Mouse (Mus musculus) CH12.LX (cell line): ENCODE measurements around the gene Mok. TPM values are rescaled to one million over a fixed set of nuclear protein-coding genes. Genes with fewer than 3 reads are reported as not detected.

Experiments
- DNase-seq: peaks from one replicate; pipeline ENCODE4 v3.0.0-alpha.2; 2013; ENCODE audit errors: extremely low read depth
- H3K27ac ChIP-seq: 2 replicates; pipeline ENCODE4 v1.5.1; 2012; ENCODE audit warnings: low read depth, mild to moderate bottlenecking, control low read depth, moderate library complexity; ENCODE audit not compliant: insufficient read depth
- H3K27me3 ChIP-seq: replicated peaks from 2 replicates; pipeline ENCODE3; 2012; ENCODE audit warnings: inconsistent platforms
- H3K36me3 ChIP-seq, 2 experiments: replicated peaks in 1 of 2; 2 replicates each; pipeline versions ENCODE3 to v1.6.1; 2012; ENCODE audit warnings: inconsistent platforms in 1 of 2, low read length in 1 of 2, mild to moderate bottlenecking in 1 of 2, mixed read lengths in 1 of 2, moderate library complexity in 1 of 2; ENCODE audit not compliant: control insufficient read depth in 1 of 2, insufficient read depth in 1 of 2
- H3K4me1 ChIP-seq, 2 experiments: 2 replicates each; pipeline ENCODE4 v1.6.1; 2012; ENCODE audit warnings: inconsistent platforms in 1 of 2, moderate library complexity in 1 of 2; ENCODE audit not compliant: insufficient read depth in 2 of 2, control insufficient read depth in 1 of 2
- H3K4me2 ChIP-seq: 2 replicates; pipeline ENCODE4 v1.6.1; 2012; ENCODE audit warnings: low read depth, mild to moderate bottlenecking, control low read depth; ENCODE audit not compliant: poor library complexity, insufficient read depth, severe bottlenecking
- H3K4me3 ChIP-seq, 3 experiments: fragments of 150-350 bp in 1 of 3; sonication (generic) in 1 of 3; replicated peaks in 1 of 3; 2 replicates each; pipeline versions ENCODE3 to v1.5.1; 2011 to 2012; ENCODE audit warnings: low read depth in 2 of 3, low read length in 2 of 3, mild to moderate bottlenecking in 2 of 3, moderate library complexity in 2 of 3, control low read depth in 1 of 3, improper control_type of control experiment in 1 of 3, inconsistent platforms in 1 of 3, mixed read lengths in 1 of 3; ENCODE audit not compliant: poor library complexity in 1 of 3
- H3K79me2 ChIP-seq: replicated peaks from 2 replicates; pipeline ENCODE4 v1.6.1; 2012; ENCODE audit warnings: mild to moderate bottlenecking, moderate library complexity; ENCODE audit not compliant: control insufficient read depth, poor library complexity, insufficient read depth, severe bottlenecking; ENCODE audit errors: extremely low read depth
- H3K9ac ChIP-seq: 2 replicates; pipeline ENCODE4 v1.6.1; 2012; ENCODE audit warnings: low read depth, mild to moderate bottlenecking, control low read depth, moderate library complexity; ENCODE audit not compliant: insufficient read depth
- H3K9me3 ChIP-seq: replicated peaks from 2 replicates; pipeline ENCODE3; 2012; ENCODE audit warnings: low read length, inconsistent platforms, mixed read lengths
- CTCF ChIP-seq, 2 experiments: IDR thresholded peaks in 1 of 2; conservative IDR thresholded peaks in 1 of 2; 2 replicates each; pipeline ENCODE4 v1.5.1; 2011 to 2012; ENCODE audit warnings: low read depth in 2 of 2, low read length in 2 of 2, improper control_type of control experiment in 1 of 2, inconsistent platforms in 1 of 2, mild to moderate bottlenecking in 1 of 2, moderate library complexity in 1 of 2
- E2F4 ChIP-seq: IDR thresholded peaks from 2 replicates; pipeline ENCODE4 v1.6.1; 2011; ENCODE audit warnings: low read depth, low read length, improper control_type of control experiment; ENCODE audit not compliant: insufficient replicate concordance
- ELF1 ChIP-seq: IDR thresholded peaks from 2 replicates; pipeline ENCODE4 v1.6.1; 2014; ENCODE audit warnings: low read depth, mild to moderate bottlenecking, inconsistent platforms, low read length, improper control_type of control experiment
- ETS1 ChIP-seq: conservative IDR thresholded peaks from 2 replicates; pipeline ENCODE4 v1.6.1; 2012; ENCODE audit warnings: low read depth, mild to moderate bottlenecking, inconsistent platforms, low read length, improper control_type of control experiment, moderate library complexity
- HCFC1 ChIP-seq: IDR thresholded peaks from 2 replicates; pipeline ENCODE4 v1.6.1; 2012; ENCODE audit warnings: low read depth, mild to moderate bottlenecking, inconsistent platforms, low read length, improper control_type of control experiment
- IRF4 ChIP-seq: IDR thresholded peaks from 2 replicates; pipeline ENCODE4 v1.6.1; 2014; ENCODE audit warnings: low read depth, mild to moderate bottlenecking, inconsistent platforms, low read length, improper control_type of control experiment
- JUN ChIP-seq: IDR thresholded peaks from 2 replicates; pipeline ENCODE4 v1.6.1; 2011; ENCODE audit warnings: low read depth, mild to moderate bottlenecking, low read length, improper control_type of control experiment, moderate library complexity; ENCODE audit not compliant: insufficient read depth
- JUND ChIP-seq: conservative IDR thresholded peaks from 2 replicates; pipeline ENCODE4 v1.6.1; 2011; ENCODE audit warnings: low read depth, low read length, improper control_type of control experiment
- KAT2A ChIP-seq: IDR thresholded peaks from 2 replicates; pipeline ENCODE4 v1.6.1; 2012; ENCODE audit warnings: low read length, improper control_type of control experiment, inconsistent platforms; ENCODE audit not compliant: insufficient replicate concordance
- MAFK ChIP-seq: IDR thresholded peaks from 2 replicates; pipeline ENCODE4 v1.6.1; 2011; ENCODE audit warnings: low read length, improper control_type of control experiment; ENCODE audit not compliant: insufficient replicate concordance
- MXI1 ChIP-seq: IDR thresholded peaks from 2 replicates; pipeline ENCODE4 v1.6.1; 2011; ENCODE audit warnings: mild to moderate bottlenecking, low read depth, low read length, improper control_type of control experiment
- MYC ChIP-seq: IDR thresholded peaks from 2 replicates; pipeline ENCODE4 v1.6.1; 2011; ENCODE audit warnings: low read depth, mild to moderate bottlenecking, improper control_type of control experiment, low read length
- NRF1 ChIP-seq: IDR thresholded peaks from 2 replicates; pipeline ENCODE4 v1.6.1; 2014; ENCODE audit warnings: low read depth, mild to moderate bottlenecking, inconsistent platforms, low read length, improper control_type of control experiment, moderate library complexity
- RCOR1 ChIP-seq: conservative IDR thresholded peaks from 2 replicates; pipeline ENCODE4 v1.6.1; 2012; ENCODE audit warnings: low read depth, mild to moderate bottlenecking, inconsistent platforms, low read length, improper control_type of control experiment
- SIN3A ChIP-seq: IDR thresholded peaks from 2 replicates; pipeline ENCODE4 v1.6.1; 2012; ENCODE audit warnings: low read length, improper control_type of control experiment, inconsistent platforms
- UBTF ChIP-seq: IDR thresholded peaks from 2 replicates; pipeline ENCODE4 v1.6.1; 2012; ENCODE audit warnings: low read depth, mild to moderate bottlenecking, inconsistent platforms, low read length, improper control_type of control experiment, moderate library complexity
- USF1 ChIP-seq: IDR thresholded peaks from 2 replicates; pipeline ENCODE4 v1.6.1; 2014; ENCODE audit warnings: low read depth, mild to moderate bottlenecking, inconsistent platforms, low read length, improper control_type of control experiment
- ZC3H11A ChIP-seq: IDR thresholded peaks from 2 replicates; pipeline ENCODE4 v1.6.1; 2012; ENCODE audit warnings: low read depth, mild to moderate bottlenecking, inconsistent platforms, low read length, improper control_type of control experiment
- ZKSCAN1 ChIP-seq: IDR thresholded peaks from 2 replicates; pipeline ENCODE4 v1.6.1; 2012; ENCODE audit warnings: low read depth, inconsistent platforms, low read length, improper control_type of control experiment, borderline replicate concordance
- ZNF384 ChIP-seq: IDR thresholded peaks from 2 replicates; pipeline ENCODE4 v1.6.1; 2012; ENCODE audit warnings: low read depth, low read length, improper control_type of control experiment, inconsistent platforms
- dilution Hi-C: fragments of 300-500 bp; cut with MboI; formaldehyde crosslinking; loops from 2 replicates; pipeline ENCODE4 v1.14.3; 2020; ENCODE audit warnings: low sequenced_read_pairs; ENCODE audit not compliant: extremely low pct_unique_long_range_greater_than_20kb, extremely low pct_ligation_motif_present
- in situ Hi-C: fragments of 300-500 bp; cut with MboI; formaldehyde crosslinking; loops from 3 replicates; pipeline ENCODE4 v1.14.3; 2019; ENCODE audit warnings: low sequenced_read_pairs, low pct_ligation_motif_present, low pct_unique_long_range_greater_than_20kb, mixed read lengths
- polyA plus RNA-seq: library from polyadenylated mRNA; unstranded; fragments of >175 nt; gene quantifications from 2 replicates; pipeline ENCODE4 v1.2.1, GENCODE M21; 2012; ENCODE audit warnings: low read depth; ENCODE audit not compliant: insufficient read length
- total RNA-seq, 2 experiments: library from RNA; depleted of rRNA; stranded (reverse); fragments of 300-350 nt in 1 of 2; fragments of >200 nt in 1 of 2; gene quantifications; 2 replicates each; pipeline ENCODE4 v1.2.3; 2012 to 2014

Gene Mok
- total and polyA plus RNA-seq, 3 experiments = 7.1 to 11.0 (median 9.8) TPM

GRCm38 (mm10) chr12:110819367-110819766 lies 21.4 kb downstream of the Mok start:
- no peak for TF ChIP-seq RCOR1
- TF ChIP-seq IRF4 = no peak
- no peak for TF ChIP-seq ELF1
- no peaks in the 10 kb centered on the region for H3K27me3 ChIP-seq
- no peak for DNase-seq
- no peak overlapping the region for H3K27ac ChIP-seq
- in situ Hi-C loops (no loop called here), dilution Hi-C loops (no loop called here)
- peaks cover 3 to 23% of the 10 kb centered on the region in 2 experiments; a peak in 3 of 4 replicates for H3K4me1 ChIP-seq
- H3K9ac ChIP-seq = no peak overlapping the region
- no peaks in the 10 kb centered on the region for H3K36me3 ChIP-seq
- no peaks in the 10 kb centered on the region for H3K9me3 ChIP-seq
- no peak overlapping the region for H3K4me2 ChIP-seq
- H3K79me2 ChIP-seq = no peaks in the 10 kb centered on the region
- H3K4me3 ChIP-seq = no peak overlapping the region

GRCm38 (mm10) chr12:110816833-110817232 lies 23.9 kb downstream of the Mok start:
- H3K27ac ChIP-seq = no peak overlapping the region
- dilution Hi-C loops (no loop called here), in situ Hi-C loops (no loop called here)
- no peaks in the 10 kb centered on the region for H3K27me3 ChIP-seq
- TF ChIP-seq RCOR1 (no peak), KAT2A (no peak), ZC3H11A (no peak), NRF1 (no peak), CTCF (conservative IDR thresholded peaks at IDR 0.05 in 1 of 2, IDR thresholded peaks at IDR 0.05 in 1 of 2; ENCODE audit: low read depth in 2 of 2, low read length in 2 of 2) (no peak), ZKSCAN1 (no peak), ETS1 (no peak), SIN3A (no peak), ZNF384 (no peak), USF1 (no peak), MAFK (no peak), HCFC1 (no peak), JUND (no peak), JUN (no peak), MXI1 (no peak), E2F4 (no peak), UBTF (no peak), MYC (no peak)
- H3K79me2 ChIP-seq = no peaks in the 10 kb centered on the region
- H3K36me3 ChIP-seq = no peaks in the 10 kb centered on the region
- no peak for DNase-seq
- H3K9me3 ChIP-seq = no peaks in the 10 kb centered on the region
- no peak overlapping the region for H3K4me2 ChIP-seq
- peaks cover 12 to 39% of the 10 kb centered on the region in 2 experiments for H3K4me1 ChIP-seq
- no peak overlapping the region for H3K9ac ChIP-seq
- H3K4me3 ChIP-seq = no peak overlapping the region
